Mouse (Mus musculus) ES-E14 (cell line): Measurements from ENCODE around the gene Zmiz1.

ENCODE experiments used
- ZC3H11A ChIP-seq: IDR thresholded peaks from 2 replicates; pipeline ENCODE4 v1.6.1; 2012; ENCODE audit warnings: low read depth, mild to moderate bottlenecking, inconsistent platforms, low read length, borderline replicate concordance
- ZNF384 ChIP-seq: IDR thresholded peaks from 2 replicates; pipeline ENCODE4 v1.6.1; 2012; ENCODE audit warnings: low read depth, low read length, inconsistent platforms

DNA sequence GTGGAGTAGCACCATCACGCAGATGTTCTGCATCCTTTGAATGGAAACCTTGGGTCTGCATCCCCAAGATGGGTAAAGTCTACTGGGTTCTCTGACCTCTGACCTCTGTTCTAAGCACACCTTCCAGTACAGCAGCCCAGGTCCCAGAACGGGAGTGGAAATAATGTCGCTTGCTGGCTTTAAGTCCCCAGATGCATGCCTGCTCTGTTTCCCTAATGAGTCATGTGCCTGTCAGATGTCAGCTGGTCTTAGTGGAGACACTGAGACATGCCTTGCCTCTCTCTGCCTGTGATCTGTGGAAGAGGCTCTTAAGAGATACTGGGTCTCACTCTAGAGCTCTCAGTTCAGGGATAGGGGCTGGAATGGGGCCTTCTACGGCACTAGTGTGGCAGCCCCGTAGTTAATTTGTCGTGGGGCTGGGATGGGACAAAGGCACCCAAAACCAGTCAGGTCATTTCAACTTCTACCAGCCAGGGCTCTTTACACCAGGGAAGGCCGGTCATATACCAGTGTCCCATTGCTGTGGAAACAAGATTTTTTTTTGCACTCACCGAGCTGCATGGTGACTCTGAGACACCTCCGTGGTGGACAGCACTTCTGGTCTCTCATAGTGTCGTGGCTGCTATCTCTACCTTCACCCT is 128.0 kb downstream of the Zmiz1 start:
- TF ChIP-seq ZNF384, result no peak
- no peak for TF ChIP-seq ZC3H11A
